Mouse (Mus musculus) liver, embryonic 13.5 days (tissue): ENCODE measurements around the gene Galk2. TPM values are rescaled to one million over a fixed set of nuclear protein-coding genes. Genes with fewer than 3 reads are reported as not detected.
A peak's percentile ranks its signal among the peaks of the same experiment; 100 is the strongest.

Experiments
- ATAC-seq: fragments of 200-750 bp; cut with Nextera tagmentation; 2 replicates; pipeline ENCODE4 v1.8.0; 2017; ENCODE audit warnings: low read depth, mild to moderate bottlenecking, moderate number of reproducible peaks, moderate library complexity
- DNase-seq: peaks from one replicate; pipeline ENCODE4 v3.0.0; 2022
- H3K27ac ChIP-seq: fragments of 300-500 bp; sonication (generic); 2 replicates; pipeline ENCODE4 v1.5.1; 2015; ENCODE audit warnings: moderate library complexity, mild to moderate bottlenecking, inconsistent platforms
- H3K27me3 ChIP-seq: fragments of 300-500 bp; sonication (generic); 2 replicates; pipeline ENCODE4 v1.6.1; 2015; ENCODE audit warnings: mild to moderate bottlenecking, inconsistent platforms
- H3K36me3 ChIP-seq: fragments of 300-500 bp; sonication (generic); 2 replicates; pipeline ENCODE4 v1.6.1; 2015; ENCODE audit warnings: mild to moderate bottlenecking, inconsistent platforms
- H3K4me1 ChIP-seq: fragments of 300-500 bp; sonication (generic); replicated peaks from 2 replicates; pipeline ENCODE4 v1.6.1; 2015; ENCODE audit warnings: inconsistent platforms
- H3K4me2 ChIP-seq: fragments of 300-500 bp; sonication (generic); 2 replicates; pipeline ENCODE4 v1.6.1; 2015; ENCODE audit warnings: inconsistent platforms, mild to moderate bottlenecking, moderate library complexity
- H3K4me3 ChIP-seq: fragments of 300-500 bp; sonication (generic); replicated peaks from 2 replicates; pipeline ENCODE4 v1.5.1; 2015; ENCODE audit warnings: mild to moderate bottlenecking, inconsistent platforms
- H3K9ac ChIP-seq: fragments of 300-500 bp; sonication (generic); 2 replicates; pipeline ENCODE4 v1.6.1; 2015; ENCODE audit warnings: mild to moderate bottlenecking, inconsistent platforms
- H3K9me3 ChIP-seq: fragments of 300-500 bp; sonication (generic); replicated peaks from 2 replicates; pipeline ENCODE4 v1.6.1; 2016; ENCODE audit warnings: inconsistent platforms
- WGBS: fragments of 180-500 bp; shearing (Covaris S2); methylation state at CpG from one replicate; pipeline ENCODE4 v1.1.7; 2015; ENCODE audit not compliant: insufficient replicate concordance; 5-methylcytosine and 5-hydroxymethylcytosine counted together
- polyA plus RNA-seq: library from polyadenylated mRNA; unstranded; fragments of >200 nt; fragmentation: Nextera tagmentation; extraction: Ambion mirVana; gene quantifications from 2 replicates; pipeline ENCODE4 v1.2.1, GENCODE M21; 2015

The Galk2 gene
- polyA plus RNA-seq = 11.2 and 12.6 TPM in 2 replicates

- peak; percentile 98 for ATAC-seq
These were observed at the start of gene Galk2, which contains the start of gene Cops2 for GRCm38 (mm10) chr2:125858521-125859280. TSS of gene Galk2 (plus strand) at chr2:125859109. TSS of gene Cops2 (minus strand) at chr2:125859139.

GRCm38 (mm10) chr2:125809551-125809950 lies 49.4 kb upstream of the Galk2 start:
- 71% methylated on average over 7 of the region's 7 CpGs for WGBS
- Histone ChIP-seq H3K9ac (no peak overlapping the region), H3K27ac (no peak overlapping the region), H3K4me3 (no peak overlapping the region), H3K4me1 (no peaks in the 10 kb centered on the region), H3K9me3 (no peaks in the 10 kb centered on the region), H3K4me2 (no peak overlapping the region), H3K27me3 (no peaks in the 10 kb centered on the region), H3K36me3 (no peaks in the 10 kb centered on the region)
- no peak for DNase-seq
- ATAC-seq = no peak

More at GRCm38 (mm10) chr2:125858521-125859280, at the start of gene Galk2, which contains the start of gene Cops2:
- Histone ChIP-seq H3K36me3 (no peaks in the 10 kb centered on the region), H3K27me3 (no peaks in the 10 kb centered on the region), H3K4me1 (peaks cover 35% of the 10 kb centered on the region), H3K4me2 (peak within 1 kb of the TSS; percentile 65), H3K9me3 (no peaks in the 10 kb centered on the region), H3K27ac (peak within 1 kb of the TSS; percentile 89), H3K9ac (peak within 1 kb of the TSS; percentile 97), H3K4me3 (peak within 1 kb of the TSS; percentile 97)
- peak; percentile 92 for DNase-seq
- 0% methylated on average over 53 of the region's 54 CpGs for WGBS

DNA sequence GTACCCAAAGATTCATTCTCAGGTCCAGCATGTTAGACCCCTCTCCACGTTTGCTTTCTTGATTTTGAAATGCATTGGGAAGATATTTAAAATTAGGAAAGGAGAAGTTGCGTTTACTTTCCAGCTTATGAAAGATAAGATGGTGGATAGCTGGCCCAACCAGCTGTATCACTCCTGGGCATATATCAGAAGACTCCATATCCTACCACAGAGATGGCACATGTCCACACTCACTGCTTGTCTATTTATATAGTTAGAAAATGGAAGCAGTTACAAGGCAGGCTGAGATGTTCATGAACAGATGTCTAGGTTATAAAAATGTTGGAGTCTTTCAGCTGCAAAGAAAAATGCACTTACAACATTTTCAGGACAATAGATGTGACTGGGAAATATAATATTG lies 47.6 kb upstream of the Galk2 start:
- Histone ChIP-seq H3K4me2 (no peak overlapping the region), H3K9me3 (no peaks in the 10 kb centered on the region), H3K27me3 (no peaks in the 10 kb centered on the region), H3K27ac (no peak overlapping the region), H3K4me1 (no peaks in the 10 kb centered on the region), H3K36me3 (no peaks in the 10 kb centered on the region), H3K9ac (no peak overlapping the region), H3K4me3 (no peak overlapping the region)
- WGBS = 12% methylated on average over 2 of the region's 2 CpGs
- no peak for DNase-seq
- no peak for ATAC-seq

DNA sequence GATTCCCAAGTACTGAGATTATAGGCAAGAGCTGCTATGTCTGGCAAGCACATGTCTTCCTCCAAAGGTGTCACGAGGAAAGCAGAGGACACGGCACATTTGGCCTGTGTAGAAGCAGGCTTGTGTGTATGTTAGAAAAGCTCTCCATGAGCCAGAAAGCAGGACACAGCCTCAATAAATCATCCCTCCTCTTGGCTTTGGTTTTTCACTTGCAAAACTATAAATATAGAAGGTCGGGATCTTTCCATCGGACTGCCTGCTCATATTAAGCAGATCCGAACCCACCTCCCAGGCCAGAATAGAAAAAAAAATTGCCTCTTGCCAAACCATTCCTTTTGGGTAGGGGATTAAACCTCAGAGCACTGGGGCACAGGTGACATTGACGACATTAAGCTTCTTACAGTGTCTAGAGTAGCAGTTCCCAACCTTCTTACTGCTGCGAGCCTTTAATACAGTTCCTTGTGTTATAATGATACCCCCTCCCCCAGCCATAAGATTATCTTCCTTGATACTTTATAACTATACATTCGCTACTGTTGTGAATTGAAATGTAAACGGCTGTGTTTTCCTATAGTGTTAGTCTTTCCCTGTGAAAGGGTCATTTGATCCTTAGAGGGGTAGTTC lies 44.8 kb upstream of the Galk2 start:
- no peaks in the 10 kb centered on the region for H3K4me1 ChIP-seq
- no peak overlapping the region for H3K9ac ChIP-seq
- no peak overlapping the region for H3K27ac ChIP-seq
- no peak overlapping the region for H3K4me2 ChIP-seq
- no peaks in the 10 kb centered on the region for H3K9me3 ChIP-seq
- DNase-seq (no peak), ATAC-seq (no peak)
- 62% methylated on average over 9 of the region's 9 CpGs for WGBS
- no peak overlapping the region for H3K4me3 ChIP-seq
- no peaks in the 10 kb centered on the region for H3K27me3 ChIP-seq
- H3K36me3 ChIP-seq = no peaks in the 10 kb centered on the region

GRCm38 (mm10) chr2:125820397-125820796 lies 38.5 kb upstream of the Galk2 start:
- Histone ChIP-seq H3K9me3 (no peaks in the 10 kb centered on the region), H3K4me2 (no peak overlapping the region), H3K9ac (no peak overlapping the region), H3K4me1 (no peaks in the 10 kb centered on the region), H3K4me3 (no peak overlapping the region), H3K27ac (no peak overlapping the region), H3K36me3 (no peaks in the 10 kb centered on the region), H3K27me3 (no peaks in the 10 kb centered on the region)
- ATAC-seq = no peak
- DNase-seq = no peak
- WGBS = 73% methylated on average over 4 of the region's 4 CpGs

DNA sequence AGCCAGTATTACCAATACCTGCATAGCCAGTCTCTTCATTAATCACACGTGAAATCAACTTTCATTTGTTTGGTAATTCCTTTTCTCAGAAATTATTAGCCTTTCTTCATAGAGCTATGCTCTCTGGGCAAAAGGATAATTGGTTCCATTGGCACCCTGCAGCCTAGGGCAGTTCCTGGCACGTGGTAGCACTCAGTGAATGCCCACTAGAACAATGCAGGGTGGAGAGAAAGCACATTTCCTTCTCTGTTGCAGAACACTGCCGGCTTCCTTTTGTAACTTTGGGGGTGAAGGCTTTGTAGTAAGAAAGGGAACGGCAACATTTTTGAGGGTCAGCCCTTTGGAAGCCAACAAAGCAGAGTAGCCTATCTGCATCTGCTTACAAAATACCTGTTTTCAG lies 32.7 kb upstream of the Galk2 start:
- Histone ChIP-seq H3K9me3 (no peaks in the 10 kb centered on the region), H3K27me3 (no peaks in the 10 kb centered on the region), H3K4me1 (no peaks in the 10 kb centered on the region), H3K4me2 (no peak overlapping the region), H3K36me3 (peaks cover 13% of the 10 kb centered on the region), H3K4me3 (no peak overlapping the region), H3K27ac (no peak overlapping the region), H3K9ac (no peak overlapping the region)
- DNase-seq (no peak), ATAC-seq (no peak)
- WGBS = 64% methylated on average over 4 of the region's 4 CpGs

DNA sequence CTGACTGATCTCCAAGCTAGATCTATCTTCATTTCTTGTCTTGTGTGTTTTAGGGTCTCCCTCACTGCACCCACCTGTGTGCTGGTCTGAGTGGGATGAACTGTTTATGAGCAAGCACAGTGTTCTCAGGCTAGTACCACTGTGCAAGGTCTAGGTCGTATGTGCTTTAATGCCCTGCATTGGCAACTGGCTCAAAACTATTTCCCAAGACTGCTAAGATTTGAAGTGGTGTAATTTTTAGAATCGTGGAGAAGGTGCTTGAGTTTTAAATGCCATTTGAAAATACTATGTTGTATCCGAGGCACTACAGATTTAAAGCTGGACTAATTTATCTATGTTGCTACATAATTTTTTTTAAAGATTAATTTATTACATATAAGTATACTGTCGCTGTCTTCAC lies 31.0 kb upstream of the Galk2 start:
- DNase-seq (no peak), ATAC-seq (no peak)
- Histone ChIP-seq H3K9ac (no peak overlapping the region), H3K36me3 (peaks cover 29% of the 10 kb centered on the region), H3K27me3 (no peaks in the 10 kb centered on the region), H3K27ac (no peak overlapping the region), H3K9me3 (no peaks in the 10 kb centered on the region), H3K4me2 (no peak overlapping the region), H3K4me3 (no peak overlapping the region), H3K4me1 (no peaks in the 10 kb centered on the region)
- 79% methylated on average over 4 of the region's 4 CpGs for WGBS

DNA sequence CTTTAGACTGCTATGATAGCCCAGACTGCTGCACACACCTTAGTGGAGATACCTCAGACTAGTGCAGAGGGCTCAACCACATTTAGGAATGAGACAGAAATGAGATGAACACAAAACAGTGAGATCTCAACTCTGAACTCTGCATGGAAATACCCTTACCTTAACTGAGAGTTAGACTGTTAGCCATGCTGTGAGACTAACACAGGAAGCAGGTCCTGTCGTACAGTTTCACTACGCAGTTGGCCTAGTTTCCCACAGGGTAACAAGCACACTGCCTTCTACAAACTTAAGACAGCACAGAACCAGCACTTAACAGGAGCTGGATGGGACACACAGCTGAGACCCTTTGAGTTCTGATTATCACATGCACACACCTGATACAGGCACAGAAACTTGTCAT lies 29.0 kb upstream of the Galk2 start:
- Histone ChIP-seq H3K4me3 (no peak overlapping the region), H3K27me3 (no peaks in the 10 kb centered on the region), H3K9me3 (no peaks in the 10 kb centered on the region), H3K4me2 (no peak overlapping the region), H3K36me3 (peaks cover 47% of the 10 kb centered on the region), H3K4me1 (no peaks in the 10 kb centered on the region), H3K27ac (no peak overlapping the region), H3K9ac (no peak overlapping the region)
- DNase-seq = no peak
- no peak for ATAC-seq
- 84% methylated on average over 2 of the region's 2 CpGs for WGBS

DNA sequence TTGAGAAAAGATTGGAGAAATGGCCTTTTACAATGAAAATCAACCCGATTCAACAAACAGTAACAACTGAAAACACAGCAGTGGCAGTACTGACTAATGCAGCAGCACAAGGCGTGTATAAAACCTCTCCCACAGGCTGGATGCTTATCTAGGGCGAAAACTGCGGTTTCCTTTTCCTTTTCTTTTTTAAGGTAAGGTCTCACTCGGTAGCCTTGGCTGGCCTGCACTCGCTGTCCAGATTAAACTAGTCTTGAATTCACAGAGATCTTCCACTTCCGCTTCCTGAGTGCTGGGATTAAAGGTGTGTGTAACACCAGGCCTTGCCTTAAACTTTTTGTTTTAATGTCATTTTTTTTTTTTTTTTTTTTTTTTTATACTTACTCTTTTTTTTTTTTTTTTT lies 20.8 kb upstream of the Galk2 start:
- H3K4me3 ChIP-seq = no peak overlapping the region
- H3K27ac ChIP-seq = no peak overlapping the region
- no peaks in the 10 kb centered on the region for H3K27me3 ChIP-seq
- H3K9ac ChIP-seq = no peak overlapping the region
- DNase-seq (no peak), ATAC-seq (no peak)
- H3K9me3 ChIP-seq = no peaks in the 10 kb centered on the region
- H3K36me3 ChIP-seq = peaks cover 71% of the 10 kb centered on the region
- 71% methylated on average over 7 of the region's 7 CpGs for WGBS
- H3K4me1 ChIP-seq = no peaks in the 10 kb centered on the region
- H3K4me2 ChIP-seq = no peak overlapping the region

GRCm38 (mm10) chr2:125838708-125839284 lies 20.1 kb upstream of the Galk2 start:
- peaks cover 70% of the 10 kb centered on the region for H3K36me3 ChIP-seq
- WGBS = 76% methylated on average over 2 of the region's 2 CpGs
- H3K9ac ChIP-seq = no peak overlapping the region
- H3K27me3 ChIP-seq = no peaks in the 10 kb centered on the region
- H3K4me2 ChIP-seq = no peak overlapping the region
- ATAC-seq (no peak), DNase-seq (no peak)
- no peaks in the 10 kb centered on the region for H3K4me1 ChIP-seq
- no peak overlapping the region for H3K27ac ChIP-seq
- no peaks in the 10 kb centered on the region for H3K9me3 ChIP-seq
- H3K4me3 ChIP-seq = no peak overlapping the region

DNA sequence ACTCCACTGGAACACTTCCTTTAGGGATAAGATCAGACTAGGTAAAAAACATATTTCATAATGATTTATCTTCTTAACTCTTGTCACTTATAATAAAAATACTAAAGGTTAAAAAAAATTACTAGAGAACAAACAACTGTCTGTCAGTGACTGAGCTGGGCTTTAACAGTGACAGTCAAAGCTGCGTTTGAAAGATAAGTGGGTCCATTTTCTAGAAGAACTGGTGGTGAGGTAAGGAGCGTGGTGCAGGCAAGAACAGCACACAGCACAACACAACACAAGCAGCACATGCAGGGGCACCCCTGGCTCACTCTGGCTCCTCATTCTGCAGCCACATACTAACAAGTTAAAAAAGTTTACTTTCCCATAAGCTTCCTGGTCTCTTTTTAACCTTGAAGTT lies 7.7 kb upstream of the Galk2 start:
- H3K36me3 ChIP-seq = peaks cover 25% of the 10 kb centered on the region
- peaks cover 56% of the 10 kb centered on the region for H3K4me1 ChIP-seq
- H3K4me3 ChIP-seq = no peak overlapping the region
- peak overlapping the region; percentile 70 for H3K27ac ChIP-seq
- H3K9ac ChIP-seq = no peak overlapping the region; the same call in 1 of the 2 replicates
- ATAC-seq = peak; percentile 95
- WGBS = 16% methylated on average over 2 of the region's 2 CpGs
- H3K27me3 ChIP-seq = no peaks in the 10 kb centered on the region
- H3K4me2 ChIP-seq = peak overlapping the region; percentile 33
- peak; percentile 39 for DNase-seq
- no peaks in the 10 kb centered on the region for H3K9me3 ChIP-seq
